Mouse (Mus musculus) myocyte (in vitro differentiated cells): ENCODE results near the gene Plpp3.

Experiments
- CEBPB ChIP-seq: IDR thresholded peaks from 2 replicates; pipeline ENCODE4 v1.6.1; 2011; ENCODE audit warnings: mild to moderate bottlenecking, moderate library complexity; ENCODE audit not compliant: poor library complexity, insufficient read depth, severe bottlenecking
- E2F4 ChIP-seq: IDR thresholded peaks from one replicate; pipeline ENCODE4 v1.6.1; 2011; ENCODE audit warnings: mild to moderate bottlenecking, control low read depth, moderate library complexity; ENCODE audit not compliant: insufficient read depth
- MAX ChIP-seq: IDR thresholded peaks from one replicate; pipeline ENCODE4 v1.6.1; 2011; ENCODE audit warnings: low read depth, mild to moderate bottlenecking, control low read depth
- MYOD1 ChIP-seq, 3 experiments: IDR thresholded peaks; one replicate each; pipeline ENCODE4 v1.6.1; 2011; ENCODE audit warnings: control low read depth in 2 of 3, low read depth in 2 of 3, mild to moderate bottlenecking in 2 of 3, moderate library complexity in 1 of 3; ENCODE audit not compliant: insufficient read length in 2 of 3, control insufficient read depth in 1 of 3
- MYOG ChIP-seq, 3 experiments: IDR thresholded peaks; one replicate each; pipeline ENCODE4 v1.6.1; 2011; ENCODE audit warnings: control low read depth in 2 of 3, low read depth in 2 of 3, mild to moderate bottlenecking in 2 of 3; ENCODE audit not compliant: insufficient read length in 2 of 3, control insufficient read depth in 1 of 3, insufficient read depth in 1 of 3
- POLR2A ChIP-seq: IDR thresholded peaks from one replicate; pipeline ENCODE4 v1.6.1; 2011; ENCODE audit warnings: low read depth, mild to moderate bottlenecking, control low read depth, moderate library complexity; ENCODE audit not compliant: insufficient read length
- POLR2AphosphoS2 ChIP-seq: IDR thresholded peaks from one replicate; pipeline ENCODE4 v1.6.1; 2011; ENCODE audit warnings: low read depth, control low read depth; ENCODE audit not compliant: insufficient read length
- REST ChIP-seq: IDR thresholded peaks from one replicate; pipeline ENCODE4 v1.6.1; 2011; ENCODE audit warnings: mild to moderate bottlenecking, control low read depth, moderate library complexity; ENCODE audit not compliant: insufficient read depth, insufficient read length
- SRF ChIP-seq: IDR thresholded peaks from one replicate; pipeline ENCODE4 v1.6.1; 2011; ENCODE audit warnings: low read depth; ENCODE audit not compliant: control insufficient read depth, insufficient read length
- USF1 ChIP-seq: IDR thresholded peaks from one replicate; pipeline ENCODE4 v1.6.1; 2011; ENCODE audit warnings: low read depth, mild to moderate bottlenecking, control low read depth, moderate library complexity

GRCm38 (mm10) chr4:105151911-105152690 lies 5.0 kb upstream of the Plpp3 start:
- TF ChIP-seq POLR2A = no peak
- TF ChIP-seq MYOG (IDR thresholded peaks at IDR 0.05; ENCODE audit: control insufficient read depth in 1 of 3, insufficient read depth in 1 of 3, insufficient read length in 2 of 3, low read depth in 2 of 3) = no peak
- no peak for TF ChIP-seq MYOD1 (IDR thresholded peaks at IDR 0.05; ENCODE audit: control insufficient read depth in 1 of 3, insufficient read length in 2 of 3, low read depth in 2 of 3)
- no peak for TF ChIP-seq E2F4
- TF ChIP-seq USF1 = no peak
- TF ChIP-seq SRF = no peak
- no peak for TF ChIP-seq MAX
- no peak for TF ChIP-seq POLR2AphosphoS2
- TF ChIP-seq REST = no peak
- TF ChIP-seq CEBPB = no peak
